Mouse (Mus musculus) activated CD4-positive, CD25-positive, alpha-beta regulatory T cell, adult 4 months (primary cell): Measurements from ENCODE around the gene Ttc12. TPM values are rescaled to one million over a fixed set of nuclear protein-coding genes. Genes with fewer than 3 reads are reported as not detected.

Source experiments
- ATAC-seq: one replicate; pipeline ENCODE4 v1.8.0; 2017
- polyA plus RNA-seq, 2 experiments: library from polyadenylated mRNA; unstranded; fragments of 100-300 nt; shearing (Covaris generic); gene quantifications; one replicate each; pipeline ENCODE4 v1.2.1; 2017

Gene Ttc12
- polyA plus RNA-seq, 2 experiments from 2014 or later, result not detected

DNA sequence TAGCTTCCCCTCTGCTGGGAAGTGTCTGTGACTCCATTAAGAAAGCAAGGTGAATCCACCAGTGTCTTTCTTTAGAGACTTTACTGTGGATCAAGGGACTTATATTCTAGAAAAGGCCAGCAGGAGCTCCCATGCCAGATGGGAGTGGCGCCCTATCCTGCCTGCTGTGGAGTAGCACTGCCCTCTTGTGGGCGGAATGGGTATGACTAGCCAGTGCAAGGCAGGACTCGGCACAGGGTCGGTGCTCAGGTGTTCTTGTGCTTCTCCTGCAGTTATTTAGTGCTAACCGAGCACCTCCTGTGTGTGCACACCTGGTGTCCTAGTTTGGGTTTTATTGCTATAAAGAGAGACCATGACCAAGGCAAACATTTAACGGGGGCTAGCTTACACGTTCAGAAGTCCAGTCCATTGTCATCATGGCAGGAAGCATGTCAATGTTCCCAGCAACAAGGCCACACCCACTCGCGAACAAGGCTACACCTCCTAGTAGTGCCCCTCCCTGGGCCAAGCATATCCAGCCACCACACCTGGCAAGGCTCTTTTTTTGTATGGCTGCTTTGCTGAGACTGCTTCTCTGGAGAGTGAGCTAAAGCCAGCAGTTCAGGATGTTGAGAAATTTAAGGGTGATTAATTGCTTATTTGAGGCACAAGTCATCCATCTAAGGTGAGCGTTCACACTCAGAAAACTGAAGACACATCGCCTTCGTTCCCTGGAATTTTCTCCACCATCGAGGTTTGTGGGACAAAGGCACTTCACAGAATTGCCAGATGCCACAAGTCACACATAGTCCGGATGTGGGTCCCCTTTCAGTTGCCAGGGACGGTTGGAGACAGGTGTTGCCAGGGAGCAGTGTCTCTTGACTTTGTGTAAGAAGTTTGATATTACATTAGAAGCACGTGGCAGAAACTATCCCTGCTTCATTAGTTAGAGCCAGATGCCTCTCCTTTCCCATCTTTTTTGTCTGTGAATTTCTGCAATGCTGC lies 3.2 kb upstream of the Ttc12 start:
- ATAC-seq, result peak; percentile 61

GRCm38 (mm10) chr9:49488258-49488657 lies 2.2 kb upstream of the Ttc12 start:
- ATAC-seq, result no peak

GRCm38 (mm10) chr9:49487657-49487943 lies 1.6 kb upstream of the Ttc12 start:
- ATAC-seq, result no peak

- ATAC-seq, result no peak
Observed at GRCm38 (mm10) chr9:49486805-49487656, 1.0 kb upstream of the Ttc12 start.

DNA sequence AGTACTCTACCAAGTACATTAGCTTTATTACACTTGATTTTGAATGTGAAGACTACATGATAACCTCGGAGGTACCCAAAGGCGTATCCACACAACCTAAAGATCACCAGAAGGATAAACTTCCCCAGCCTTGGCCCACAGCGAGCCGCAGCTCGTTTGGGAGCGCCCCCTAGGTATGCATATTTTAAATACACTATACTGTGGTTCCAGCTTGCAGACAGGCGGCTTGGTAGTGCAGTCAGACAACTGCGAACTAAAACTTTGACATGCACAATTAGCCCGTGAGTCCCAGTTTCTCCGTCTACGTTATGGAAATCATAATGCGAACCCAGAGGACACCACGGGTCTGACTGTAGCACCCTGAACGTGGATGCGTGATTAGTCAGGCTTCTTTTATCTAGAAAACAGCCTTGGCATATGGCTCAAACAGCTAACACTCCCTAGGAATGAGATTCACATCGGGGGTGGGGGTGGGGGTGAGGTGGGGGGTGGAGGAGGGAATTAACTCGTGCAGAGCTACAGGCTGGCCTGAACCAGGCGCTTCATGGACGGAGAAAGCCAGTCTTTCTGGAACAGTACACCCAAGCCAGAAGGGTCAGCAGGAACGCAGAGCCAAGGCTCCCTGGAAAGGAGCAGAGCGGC lies 654 bp downstream of the Ttc12 start:
- ATAC-seq, result no peak

DNA sequence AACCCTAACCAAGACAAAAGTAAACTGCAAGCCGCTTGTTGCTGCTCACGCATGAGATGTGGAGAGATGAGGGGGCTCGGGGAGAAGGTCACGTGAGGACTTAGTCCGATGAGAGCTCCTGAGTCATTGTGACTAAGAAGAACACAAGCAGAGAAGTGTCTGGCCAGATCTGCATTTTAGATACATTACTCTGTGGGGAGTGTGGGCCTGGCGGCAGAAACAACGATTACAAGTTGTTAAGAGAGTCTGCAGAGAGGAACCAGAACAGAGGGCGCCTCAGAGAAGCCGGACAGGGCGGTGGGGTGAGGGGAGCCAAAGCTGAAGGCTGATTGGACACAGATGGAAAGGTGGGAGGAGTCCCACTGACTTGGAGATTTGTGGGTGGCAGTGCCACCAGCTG lies 2.7 kb downstream of the Ttc12 start:
- no peak for ATAC-seq

- ATAC-seq, result no peak
Observed at GRCm38 (mm10) chr9:49472126-49472525, 13.9 kb downstream of the Ttc12 start.

DNA sequence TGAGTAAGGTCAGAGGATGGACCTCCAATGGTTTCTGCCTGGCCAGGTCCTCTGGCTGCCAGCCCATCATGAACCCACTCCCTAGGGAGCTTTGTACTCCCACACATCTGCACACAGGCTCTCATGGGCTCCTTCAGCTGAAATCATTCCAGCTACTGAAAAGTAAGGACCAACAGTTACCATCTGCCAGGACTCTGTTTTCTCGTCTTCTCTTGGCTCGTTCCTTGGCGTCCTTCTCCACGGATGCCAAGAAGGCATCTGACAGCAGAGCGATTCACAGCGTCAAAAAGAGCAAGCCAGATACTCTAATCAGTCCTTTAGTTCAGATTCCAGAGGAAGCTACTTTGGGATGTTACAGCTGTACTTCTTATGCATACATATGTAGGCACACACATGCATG lies 15.1 kb downstream of the Ttc12 start:
- no peak for ATAC-seq

GRCm38 (mm10) chr9:49470006-49470405 lies 16.0 kb downstream of the Ttc12 start:
- ATAC-seq, result no peak

DNA sequence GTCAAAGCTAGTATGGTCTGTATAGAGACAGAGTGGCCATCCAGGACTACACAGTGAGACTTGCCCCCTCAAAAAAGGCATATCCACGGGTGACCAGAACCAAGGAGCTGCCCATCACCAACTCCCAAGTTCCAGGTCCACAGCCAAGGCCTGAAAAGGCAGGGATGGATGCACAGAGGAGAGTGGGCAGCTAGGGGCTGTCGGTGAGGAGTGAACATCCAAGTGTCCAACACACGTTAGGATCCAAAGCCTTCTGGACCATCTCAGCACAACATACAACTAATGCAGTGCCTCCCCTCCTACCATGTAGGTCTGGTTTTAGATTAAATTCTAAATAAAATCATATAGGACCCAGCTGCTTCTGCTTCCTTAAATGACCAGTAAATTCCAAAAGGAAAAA lies 29.9 kb downstream of the Ttc12 start:
- no peak for ATAC-seq

DNA sequence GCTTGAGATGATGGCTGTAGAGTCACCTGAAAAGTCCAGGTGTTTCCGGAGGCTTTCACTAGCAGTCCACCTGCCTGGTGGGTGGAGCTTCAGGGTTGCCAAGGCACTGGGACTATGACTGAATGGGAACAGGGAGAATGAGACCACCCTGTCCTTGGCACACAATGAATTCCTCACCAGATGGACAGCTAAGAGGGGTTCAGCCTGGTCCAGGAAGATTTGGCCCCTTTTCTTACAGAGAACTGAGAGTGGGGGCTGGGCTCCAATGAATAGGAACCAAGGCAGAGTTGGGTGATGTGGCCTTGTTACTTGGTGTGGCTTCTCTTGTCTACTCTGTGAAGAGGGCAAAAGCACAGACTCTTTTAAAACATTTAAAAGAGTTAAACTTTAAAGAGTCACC lies 33.6 kb downstream of the Ttc12 start:
- ATAC-seq, result no peak

DNA sequence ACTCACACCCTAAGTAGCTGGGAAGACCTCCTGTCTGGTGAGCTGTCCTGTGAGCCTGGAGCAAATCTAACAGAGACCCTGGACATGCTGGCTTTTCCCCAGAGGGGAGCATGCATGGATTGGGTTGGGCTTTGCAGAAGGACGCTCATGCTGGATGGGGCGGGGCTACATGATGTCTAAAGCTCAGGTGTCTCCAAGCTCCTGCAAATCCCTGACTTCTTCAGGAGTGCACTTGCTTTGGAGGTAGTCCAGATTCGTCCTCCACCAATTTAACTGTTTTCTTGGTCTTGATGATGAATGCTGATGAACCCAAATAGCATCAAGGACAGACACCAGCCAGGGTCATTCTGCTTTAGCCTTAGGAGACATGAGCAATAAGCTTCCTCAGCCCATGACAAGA lies 35.5 kb downstream of the Ttc12 start:
- ATAC-seq, result no peak

DNA sequence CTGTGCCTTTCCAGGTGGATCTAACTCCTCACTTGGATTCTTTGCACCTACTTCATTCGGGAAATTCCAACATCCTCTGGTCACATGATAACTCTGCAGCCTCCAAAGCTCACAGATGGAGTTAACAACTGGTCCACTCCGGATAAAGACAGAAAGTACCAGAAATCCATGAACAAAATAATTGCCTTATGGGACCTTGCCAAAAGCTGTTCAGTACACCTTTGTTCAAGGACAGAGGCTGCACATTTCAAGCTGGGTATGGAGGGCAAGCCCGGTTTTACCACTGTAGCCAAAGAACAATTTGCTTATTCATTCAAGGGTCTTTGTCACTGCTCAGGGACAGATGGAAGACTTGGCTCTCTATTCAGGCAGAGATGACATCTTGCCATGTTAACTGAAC lies 43.4 kb downstream of the Ttc12 start:
- ATAC-seq, result no peak

- ATAC-seq, result no peak
Observed at GRCm38 (mm10) chr9:49427478-49427877, 58.5 kb downstream of the Ttc12 start.

DNA sequence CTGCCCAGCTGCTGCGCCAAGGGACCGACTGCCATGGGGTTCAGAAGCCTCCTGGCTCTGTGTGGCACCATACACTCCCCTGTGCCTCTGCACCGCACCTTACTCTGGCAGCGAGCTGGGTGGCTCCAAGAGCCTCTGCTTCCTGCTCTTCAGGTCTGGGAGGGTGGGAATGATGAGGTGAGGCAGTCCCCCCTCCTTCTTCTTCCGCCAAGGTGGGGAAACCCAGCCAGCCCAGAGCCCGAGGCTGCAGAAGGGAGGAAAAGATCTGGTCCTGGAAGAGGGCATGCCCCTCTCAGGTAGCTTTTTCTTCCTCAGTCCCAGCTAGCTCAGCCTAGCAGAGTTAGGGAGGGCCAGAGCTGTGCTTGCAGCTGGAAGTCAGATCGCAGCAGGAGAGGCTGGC lies 59.1 kb downstream of the Ttc12 start, which contains the start of gene Ankk1:
TSS of gene Ankk1 (minus strand) at position 101 of the 400 bp plus-strand sequence.
- no peak for ATAC-seq

DNA sequence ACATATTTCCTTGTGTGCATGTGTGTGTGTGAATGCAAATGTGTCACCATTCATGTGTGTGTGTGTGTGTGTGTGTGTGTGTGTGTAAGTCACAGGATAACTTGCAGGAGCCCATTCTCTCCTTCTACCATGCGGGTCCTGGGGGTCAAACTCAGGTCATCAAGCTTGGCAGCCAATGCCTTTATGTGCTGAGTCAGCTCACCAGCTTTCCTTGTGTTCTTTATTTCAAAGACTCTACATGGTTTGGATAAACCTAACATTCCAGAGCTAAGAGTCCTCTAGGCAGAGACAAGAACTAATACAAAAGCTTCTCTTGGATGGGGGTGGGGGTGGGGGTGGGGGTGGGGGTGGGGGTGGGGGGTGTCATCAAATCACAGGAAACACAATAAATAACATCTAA lies 60.4 kb downstream of the Ttc12 start:
- no peak for ATAC-seq

GRCm38 (mm10) chr9:49423866-49424265 lies 62.2 kb downstream of the Ttc12 start:
- ATAC-seq, result no peak

DNA sequence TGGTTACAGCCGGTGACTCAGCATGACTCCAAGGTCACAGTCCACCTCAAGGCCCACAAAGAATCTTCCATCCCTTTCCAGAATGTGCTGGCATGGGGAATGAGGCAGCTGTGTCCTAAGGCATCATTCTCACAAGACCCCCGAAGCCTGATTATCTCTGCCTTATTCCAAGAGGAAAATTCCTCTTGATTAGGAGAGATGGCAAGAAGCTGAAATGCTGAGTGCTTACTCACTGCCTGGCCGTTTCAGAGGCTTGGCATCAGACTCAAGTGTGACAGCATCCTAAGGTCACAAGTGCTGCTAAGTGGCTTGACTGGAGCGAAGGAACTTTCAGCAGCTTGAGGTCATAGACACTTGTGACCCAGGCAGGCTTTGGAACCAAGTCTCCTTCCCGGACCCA lies 75.4 kb downstream of the Ttc12 start:
- no peak for ATAC-seq

- ATAC-seq, result no peak
Observed at GRCm38 (mm10) chr9:49407028-49407427, 79.0 kb downstream of the Ttc12 start.

GRCm38 (mm10) chr9:49403711-49404110 lies 82.3 kb downstream of the Ttc12 start:
- no peak for ATAC-seq

DNA sequence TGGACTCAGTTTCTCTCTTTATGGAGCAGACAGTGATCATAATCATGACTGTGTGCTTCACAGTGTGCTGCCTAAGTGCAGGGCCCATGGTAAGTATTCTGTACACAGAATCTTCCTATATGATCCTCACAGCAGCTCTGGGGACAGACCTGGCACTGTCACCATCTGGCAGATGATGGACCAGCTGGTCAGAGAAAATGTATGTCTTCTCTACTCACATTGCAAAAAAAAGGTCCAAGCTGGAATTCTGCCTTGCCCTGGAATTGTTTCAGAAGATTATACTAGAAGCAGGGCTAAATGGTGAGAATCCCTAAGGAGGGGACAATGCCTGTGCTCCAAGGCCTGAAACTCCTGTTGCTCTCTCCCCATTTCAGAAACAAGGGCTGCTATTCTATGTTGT lies 90.0 kb downstream of the Ttc12 start:
- ATAC-seq, result no peak

DNA sequence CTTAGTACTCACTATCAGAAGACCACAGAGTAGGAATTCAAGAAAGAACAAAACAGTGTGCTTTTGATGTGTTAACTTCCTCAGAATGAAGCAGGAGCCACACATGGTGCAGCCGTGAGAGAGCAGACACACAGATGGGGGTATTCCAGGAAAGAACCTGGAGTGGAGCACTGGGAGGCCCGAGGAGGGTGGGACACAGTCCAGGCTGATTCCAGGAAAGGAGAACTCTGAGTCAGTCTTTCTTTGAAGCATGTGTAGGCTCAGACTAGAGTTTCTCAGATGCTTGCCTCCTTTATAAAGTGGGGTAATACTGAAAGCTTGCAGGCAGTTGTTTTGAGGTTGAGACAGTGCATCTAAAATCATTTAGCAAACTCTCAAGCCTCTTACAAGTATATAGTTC lies 93.8 kb downstream of the Ttc12 start:
- ATAC-seq, result no peak
